Mouse (Mus musculus) midbrain, embryonic 10.5 days (tissue): ENCODE results near the gene Zranb3. TPM values are rescaled to one million over a fixed set of nuclear protein-coding genes. Genes with fewer than 3 reads are reported as not detected.
"Not testable (repeated sequence)": the region's sequence is repeated elsewhere in the genome, so short reads cannot be mapped to it uniquely, and the experiment has no call there.

Source experiments
- DNase-seq: peaks from one replicate; pipeline ENCODE4 v3.0.0-alpha.2; 2017; ENCODE audit warnings: low spot score
- H3K27ac ChIP-seq: fragments of 300-500 bp; sonication (generic); replicated peaks from 2 replicates; pipeline ENCODE4 v1.5.1; 2016; ENCODE audit warnings: mild to moderate bottlenecking
- H3K27me3 ChIP-seq: fragments of 300-500 bp; sonication (generic); 2 replicates; pipeline ENCODE4 v1.6.1; 2016; ENCODE audit warnings: low read depth, mild to moderate bottlenecking; ENCODE audit not compliant: poor library complexity, severe bottlenecking
- H3K36me3 ChIP-seq: fragments of 300-500 bp; sonication (generic); 2 replicates; pipeline ENCODE4 v1.6.1; 2016; ENCODE audit warnings: mild to moderate bottlenecking, moderate library complexity
- H3K4me1 ChIP-seq: fragments of 300-500 bp; sonication (generic); 2 replicates; pipeline ENCODE4 v1.6.1; 2016
- H3K4me3 ChIP-seq: fragments of 300-500 bp; sonication (generic); 2 replicates; pipeline ENCODE4 v1.5.1; 2016; ENCODE audit warnings: mild to moderate bottlenecking, moderate library complexity
- H3K9me3 ChIP-seq: fragments of 300-500 bp; sonication (generic); replicated peaks from 2 replicates; pipeline ENCODE4 v1.6.1; 2016; ENCODE audit warnings: mild to moderate bottlenecking
- WGBS: fragments of 180-500 bp; shearing (Covaris S2); methylation state at CpG from one replicate; pipeline ENCODE4 v1.1.7; 2016; 5-methylcytosine and 5-hydroxymethylcytosine counted together
- polyA plus RNA-seq: library from polyadenylated mRNA; unstranded; fragments of >200 nt; fragmentation: Nextera tagmentation; extraction: Ambion mirVana; gene quantifications from 2 replicates; pipeline ENCODE4 v1.2.1, GENCODE M21; 2016

Gene Zranb3
- polyA plus RNA-seq, 1 experiment from 2014 or later = 16.3 TPM

DNA sequence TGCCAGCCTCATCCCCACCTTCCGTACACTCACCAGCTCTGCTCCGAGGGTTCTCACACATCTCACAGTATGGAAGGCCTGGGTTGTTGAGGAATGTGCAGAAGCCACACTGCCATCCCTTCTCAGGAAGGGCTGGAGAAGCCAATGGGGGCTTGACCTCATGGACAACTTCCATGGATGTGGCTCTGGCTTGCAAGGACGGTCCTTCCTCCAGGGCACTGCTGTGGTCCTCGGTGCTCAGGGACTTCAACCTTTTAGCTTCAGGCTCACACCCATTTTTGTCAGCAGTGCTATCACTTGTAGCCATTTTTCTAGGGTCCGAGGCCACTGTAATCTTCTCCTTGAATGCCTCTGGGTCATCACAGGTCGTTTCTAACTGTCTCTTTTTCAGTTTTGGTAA is 126.7 kb downstream of the Zranb3 start:
- Histone ChIP-seq H3K4me3 (no peak overlapping the region), H3K4me1 (no peaks in the 10 kb centered on the region), H3K27ac (no peak overlapping the region), H3K36me3 (peaks cover 18% of the 10 kb centered on the region), H3K27me3 (no peaks in the 10 kb centered on the region), H3K9me3 (no peaks in the 10 kb centered on the region)
- WGBS = 91% methylated on average over 6 of the region's 6 CpGs
- no peak for DNase-seq

GRCm38 (mm10) chr1:127975676-127976075 is 127.2 kb downstream of the Zranb3 start:
- H3K9me3 ChIP-seq = no peaks in the 10 kb centered on the region
- no peak overlapping the region for H3K27ac ChIP-seq
- no peaks in the 10 kb centered on the region for H3K4me1 ChIP-seq
- no peaks in the 10 kb centered on the region for H3K27me3 ChIP-seq
- peaks cover 23% of the 10 kb centered on the region for H3K36me3 ChIP-seq
- H3K4me3 ChIP-seq = no peak overlapping the region
- WGBS = 90% methylated on average over 2 of the region's 2 CpGs
- DNase-seq = no peak

DNA sequence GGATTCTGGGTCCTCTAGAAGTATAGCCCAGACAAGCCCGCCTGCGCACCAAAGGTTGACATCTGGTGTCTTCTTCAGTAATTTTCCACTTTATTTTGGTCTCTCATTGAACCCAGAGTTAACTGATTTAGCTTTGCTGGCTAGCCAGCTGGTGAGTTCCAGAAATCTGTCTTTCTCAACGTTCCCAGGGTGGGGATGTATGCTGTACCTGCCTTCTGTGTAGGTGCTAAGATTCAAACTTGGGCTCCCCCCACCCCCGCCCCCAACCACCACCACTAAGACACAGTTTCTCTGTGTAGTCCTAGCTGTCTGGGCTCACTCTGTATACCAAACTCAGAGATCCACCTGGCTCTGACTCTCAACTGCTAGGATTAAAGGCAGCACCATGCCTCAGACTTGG is 128.8 kb downstream of the Zranb3 start:
- no peak overlapping the region for H3K4me3 ChIP-seq
- H3K36me3 ChIP-seq = peaks cover 30% of the 10 kb centered on the region
- H3K9me3 ChIP-seq = no peaks in the 10 kb centered on the region
- no peaks in the 10 kb centered on the region for H3K4me1 ChIP-seq
- H3K27ac ChIP-seq = no peak overlapping the region
- 92% methylated on average over 4 of the region's 4 CpGs for WGBS
- no peak for DNase-seq
- no peaks in the 10 kb centered on the region for H3K27me3 ChIP-seq

GRCm38 (mm10) chr1:127970870-127971269 is 132.0 kb downstream of the Zranb3 start:
- no peaks in the 10 kb centered on the region for H3K27me3 ChIP-seq
- no peaks in the 10 kb centered on the region for H3K4me1 ChIP-seq
- WGBS = 88% methylated on average over 4 of the region's 4 CpGs
- no peaks in the 10 kb centered on the region for H3K9me3 ChIP-seq
- H3K36me3 ChIP-seq = peaks cover 26% of the 10 kb centered on the region
- no peak for DNase-seq
- H3K27ac ChIP-seq = no peak overlapping the region
- H3K4me3 ChIP-seq = no peak overlapping the region

GRCm38 (mm10) chr1:127963326-127963725 is 139.5 kb downstream of the Zranb3 start:
- WGBS = 92% methylated on average over 3 of the region's 3 CpGs

DNA sequence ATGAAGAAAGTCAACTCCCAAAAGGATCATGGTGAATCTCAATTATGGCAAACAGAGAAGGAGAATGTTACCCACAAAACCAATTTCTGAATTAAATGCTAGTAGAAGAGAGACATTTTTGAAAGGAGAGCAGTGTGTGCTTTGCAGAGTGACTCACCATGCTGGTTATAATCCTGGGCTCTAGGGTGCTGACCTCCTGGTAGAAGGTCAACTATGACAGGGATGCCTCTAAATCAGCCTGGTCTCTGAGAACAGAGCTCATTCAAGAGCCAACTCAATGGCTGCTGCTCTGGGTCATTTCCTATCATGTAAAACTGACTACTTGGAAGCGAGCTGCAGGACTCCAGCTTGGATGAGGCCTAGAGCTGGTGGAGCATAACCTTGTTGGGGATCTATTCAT is 141.7 kb downstream of the Zranb3 start:
- 69% methylated on average over 1 of the region's 1 CpGs for WGBS
- H3K36me3 ChIP-seq = peaks cover 45% of the 10 kb centered on the region
- H3K27me3 ChIP-seq = no peaks in the 10 kb centered on the region
- H3K4me3 ChIP-seq = no peak overlapping the region
- H3K4me1 ChIP-seq = peaks cover 17% of the 10 kb centered on the region
- H3K9me3 ChIP-seq = no peaks in the 10 kb centered on the region
- no peak for DNase-seq
- H3K27ac ChIP-seq = no peak overlapping the region

More at GRCm38 (mm10) chr1:127963326-127963725, 139.5 kb downstream of the Zranb3 start:
- peaks cover 37% of the 10 kb centered on the region for H3K36me3 ChIP-seq
- no peaks in the 10 kb centered on the region for H3K27me3 ChIP-seq
- no peak for DNase-seq
- H3K4me1 ChIP-seq = peaks cover 16% of the 10 kb centered on the region
- H3K4me3 ChIP-seq = no peak overlapping the region
- no peak overlapping the region for H3K27ac ChIP-seq
- H3K9me3 ChIP-seq = no peaks in the 10 kb centered on the region

GRCm38 (mm10) chr1:127959312-127959718 is 143.5 kb downstream of the Zranb3 start:
- H3K4me1 ChIP-seq = peaks cover 17% of the 10 kb centered on the region
- H3K36me3 ChIP-seq = peaks cover 48% of the 10 kb centered on the region
- WGBS = 32% methylated on average over 7 of the region's 7 CpGs
- peak overlapping the region; percentile 76 for H3K27ac ChIP-seq
- DNase-seq = no peak
- no peaks in the 10 kb centered on the region for H3K9me3 ChIP-seq
- H3K4me3 ChIP-seq = no peak overlapping the region
- no peaks in the 10 kb centered on the region for H3K27me3 ChIP-seq

DNA sequence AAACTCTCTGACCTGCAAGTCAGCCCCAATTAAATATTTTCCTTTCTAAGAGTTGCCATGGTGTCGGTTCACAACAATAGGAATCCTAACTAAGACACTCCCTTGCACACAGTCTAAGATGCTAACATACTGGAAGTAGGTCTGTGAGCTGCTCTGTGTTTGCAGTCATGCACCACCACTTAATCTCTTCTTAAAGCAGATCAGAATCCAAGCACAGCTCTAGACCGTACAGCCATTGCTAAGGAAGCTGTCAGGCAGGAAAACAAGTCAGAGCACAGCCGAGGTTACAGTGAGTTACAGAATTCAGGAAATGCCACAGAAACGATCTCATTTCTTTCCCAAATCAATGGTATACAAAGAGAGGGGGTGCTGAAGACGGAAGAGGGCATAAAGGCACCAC is 144.0 kb downstream of the Zranb3 start:
- Histone ChIP-seq H3K27ac (peak overlapping the region; percentile 76), H3K9me3 (no peaks in the 10 kb centered on the region), H3K4me3 (no peak overlapping the region), H3K36me3 (peaks cover 51% of the 10 kb centered on the region), H3K4me1 (peaks cover 17% of the 10 kb centered on the region), H3K27me3 (no peaks in the 10 kb centered on the region)
- DNase-seq = no peak
- WGBS = 58% methylated on average over 5 of the region's 5 CpGs

- no peaks in the 10 kb centered on the region for H3K9me3 ChIP-seq
- H3K27me3 ChIP-seq = no peaks in the 10 kb centered on the region
- H3K4me3 ChIP-seq = no peak overlapping the region
- peaks cover 17% of the 10 kb centered on the region for H3K4me1 ChIP-seq
- DNase-seq = no peak
- H3K27ac ChIP-seq = no peak overlapping the region
- H3K36me3 ChIP-seq = peaks cover 59% of the 10 kb centered on the region
- WGBS = 97% methylated on average over 1 of the region's 1 CpGs
These were observed 146.3 kb downstream of the Zranb3 start for GRCm38 (mm10) chr1:127956524-127956923.

- no peaks in the 10 kb centered on the region for H3K27me3 ChIP-seq
- peaks cover 46% of the 10 kb centered on the region for H3K36me3 ChIP-seq
- DNase-seq = no peak
- WGBS = 87% methylated on average over 4 of the region's 4 CpGs
- H3K4me3 ChIP-seq = no peak overlapping the region
- no peaks in the 10 kb centered on the region for H3K9me3 ChIP-seq
- H3K4me1 ChIP-seq = peaks cover 15% of the 10 kb centered on the region
- H3K27ac ChIP-seq = no peak overlapping the region
These were observed 148.0 kb downstream of the Zranb3 start for GRCm38 (mm10) chr1:127954800-127955199.

DNA sequence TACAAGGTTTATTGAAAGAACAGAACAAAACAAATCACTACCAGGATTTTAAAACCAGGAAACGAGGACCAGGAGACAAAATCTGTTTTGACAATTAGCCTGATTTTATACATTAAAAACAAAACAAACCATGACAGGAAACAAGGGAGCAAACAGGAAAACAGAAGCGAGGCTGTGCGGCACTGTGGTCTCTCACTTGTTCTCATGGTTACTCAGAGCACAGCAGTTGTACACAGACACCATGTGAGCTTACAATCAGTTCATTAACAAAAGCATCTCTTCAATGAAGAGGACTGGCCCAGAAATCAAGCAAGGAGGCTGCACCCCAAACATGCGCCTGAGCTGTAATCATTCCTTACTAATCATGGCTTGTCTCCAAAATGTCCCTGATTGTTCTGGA is 148.6 kb downstream of the Zranb3 start:
- H3K36me3 ChIP-seq = peaks cover 43% of the 10 kb centered on the region
- H3K9me3 ChIP-seq, H3K4me3 ChIP-seq, H3K27ac ChIP-seq, DNase-seq, H3K27me3 ChIP-seq, H3K4me1 ChIP-seq: not testable (repeated sequence)
- WGBS = 87% methylated on average over 4 of the region's 4 CpGs

GRCm38 (mm10) chr1:127952276-127952675 is 150.6 kb downstream of the Zranb3 start:
- Histone ChIP-seq H3K9me3 (0 out of 2 replicates have a peak, but pooled peaks cover 6% of the 10 kb centered on the region), H3K4me1 (no peaks in the 10 kb centered on the region), H3K27me3 (no peaks in the 10 kb centered on the region), H3K36me3 (peaks cover 52% of the 10 kb centered on the region), H3K27ac (no peak overlapping the region), H3K4me3 (no peak overlapping the region)
- WGBS = 90% methylated on average over 4 of the region's 4 CpGs
- DNase-seq = no peak

DNA sequence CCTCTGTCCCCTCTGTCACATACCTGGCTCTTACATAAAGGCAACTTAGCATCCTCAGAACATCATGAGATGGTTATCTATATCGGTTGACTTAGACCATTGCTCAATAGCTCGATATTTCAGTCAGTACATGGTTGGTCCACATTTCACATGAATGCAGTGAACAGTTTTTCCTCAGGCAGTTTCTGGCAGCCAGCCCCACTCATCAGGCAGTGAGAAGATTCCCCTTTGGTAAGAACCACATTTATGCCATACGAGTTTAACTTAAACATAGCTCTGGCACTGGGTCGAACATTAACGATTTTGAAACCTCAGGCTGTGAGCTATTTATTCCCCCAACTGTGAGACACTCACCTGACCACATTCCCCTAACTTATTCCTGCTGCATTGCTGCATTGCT is 154.1 kb downstream of the Zranb3 start:
- Histone ChIP-seq H3K9me3 (0 out of 2 replicates have a peak, but pooled peaks cover 6% of the 10 kb centered on the region), H3K27me3 (no peaks in the 10 kb centered on the region), H3K36me3 (peaks cover 56% of the 10 kb centered on the region), H3K4me3 (no peak overlapping the region), H3K27ac (no peak overlapping the region), H3K4me1 (no peaks in the 10 kb centered on the region)
- 95% methylated on average over 5 of the region's 5 CpGs for WGBS
- no peak for DNase-seq
